Mouse (Mus musculus) liver, embryonic 11.5 days (tissue): Measurements from ENCODE around the gene Ptprcap. TPM values are rescaled to one million over a fixed set of nuclear protein-coding genes. Genes with fewer than 3 reads are reported as not detected.
A peak's percentile ranks its signal among the peaks of the same experiment; 100 is the strongest.

Experiments
- ATAC-seq: fragments of 200-750 bp; cut with Nextera tagmentation; replicated peaks from 2 replicates; pipeline ENCODE4 v1.8.0; 2017; ENCODE audit warnings: moderate number of reproducible peaks, mild to moderate bottlenecking, moderate TSS enrichment, moderate library complexity; ENCODE audit not compliant: low FRiP score
- DNase-seq: peaks from one replicate; pipeline ENCODE4 v3.0.0-alpha.2; 2017; ENCODE audit warnings: low spot score
- H3K27ac ChIP-seq: fragments of 300-500 bp; sonication (generic); 2 replicates; pipeline ENCODE4 v1.5.1; 2014; ENCODE audit warnings: mild to moderate bottlenecking, low read depth, low read length, control low read depth
- H3K27me3 ChIP-seq: fragments of 300-500 bp; sonication (generic); replicated peaks from 2 replicates; pipeline ENCODE4 v1.6.1; 2014; ENCODE audit warnings: low read length, mixed read lengths; ENCODE audit not compliant: control insufficient read depth, insufficient read depth
- H3K36me3 ChIP-seq: fragments of 300-500 bp; sonication (generic); 2 replicates; pipeline ENCODE4 v1.6.1; 2014; ENCODE audit warnings: mild to moderate bottlenecking, low read length, moderate library complexity, mixed read lengths; ENCODE audit not compliant: control insufficient read depth, insufficient read depth
- H3K4me1 ChIP-seq: fragments of 300-500 bp; sonication (generic); replicated peaks from 2 replicates; pipeline ENCODE4 v1.6.1; 2014; ENCODE audit warnings: low read length, mixed read lengths; ENCODE audit not compliant: control insufficient read depth, insufficient read depth
- H3K4me2 ChIP-seq: fragments of 300-500 bp; sonication (generic); 2 replicates; pipeline ENCODE4 v1.6.1; 2014; ENCODE audit warnings: mild to moderate bottlenecking, control low read depth, moderate library complexity
- H3K4me3 ChIP-seq: fragments of 300-500 bp; sonication (generic); 2 replicates; pipeline ENCODE4 v1.5.1; 2014; ENCODE audit warnings: low read depth, low read length, control low read depth
- H3K9ac ChIP-seq: fragments of 300-500 bp; sonication (generic); 2 replicates; pipeline ENCODE4 v1.6.1; 2014; ENCODE audit warnings: low read depth, low read length, control low read depth
- H3K9me3 ChIP-seq: fragments of 300-500 bp; sonication (generic); 2 replicates; pipeline ENCODE4 v1.6.1; 2016; ENCODE audit warnings: low read length, inconsistent platforms, mixed read lengths; ENCODE audit not compliant: control insufficient read depth
- WGBS: fragments of 180-500 bp; shearing (Covaris S2); extraction: QIAGEN DNeasy Blood & Tissue Kit; methylation state at CpG from one replicate; pipeline ENCODE4 v1.1.7; 2014; 5-methylcytosine and 5-hydroxymethylcytosine counted together
- polyA plus RNA-seq: library from polyadenylated mRNA; unstranded; fragments of >200 nt; fragmentation: Nextera tagmentation; extraction: Ambion mirVana; gene quantifications from 2 replicates; pipeline ENCODE4 v1.2.1, GENCODE M21; 2014

The Ptprcap gene
- polyA plus RNA-seq, result 38.7 and 41.1 TPM in 2 replicates

DNA sequence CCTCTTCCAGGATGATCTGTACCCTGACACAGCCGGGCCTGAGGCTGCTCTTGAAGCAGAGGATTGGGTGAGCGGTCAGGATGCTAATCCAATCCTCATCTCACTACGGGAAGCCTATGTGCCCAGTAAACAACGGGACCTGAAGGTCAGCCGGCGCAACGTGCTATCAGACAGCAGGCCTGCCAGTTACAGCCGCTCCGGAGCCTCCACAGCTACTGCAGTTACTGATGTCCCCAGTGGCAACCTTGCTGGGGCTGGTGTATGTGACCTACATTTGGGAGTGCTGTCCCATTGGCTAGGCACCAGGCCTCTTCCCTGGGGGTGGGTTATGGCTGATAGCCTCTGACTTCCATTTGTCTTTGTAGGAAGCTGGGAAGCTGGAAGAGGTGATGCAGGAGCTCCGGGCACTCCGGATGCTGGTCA lies at the start of gene Ptprcap:
Ptprcap (plus strand) TSS at position 373 of the 423 bp plus-strand sequence.
- no peaks in the 10 kb centered on the region for H3K27me3 ChIP-seq
- H3K4me3 ChIP-seq, result peak within 1 kb of the TSS; percentile 34
- no peaks in the 10 kb centered on the region for H3K9me3 ChIP-seq
- peak within 1 kb of the TSS; percentile 55 for H3K4me2 ChIP-seq
- 63% methylated on average over 11 of the region's 11 CpGs for WGBS
- H3K36me3 ChIP-seq, result peaks cover 27% of the 10 kb centered on the region
- DNase-seq (no peak), ATAC-seq (no peak)
- peaks cover 21% of the 10 kb centered on the region for H3K4me1 ChIP-seq
- H3K9ac ChIP-seq, result peak within 1 kb of the TSS; percentile 54; the same call in 1 of the 2 replicates
- peak within 1 kb of the TSS; percentile 39; the same call in 1 of the 2 replicates for H3K27ac ChIP-seq

DNA sequence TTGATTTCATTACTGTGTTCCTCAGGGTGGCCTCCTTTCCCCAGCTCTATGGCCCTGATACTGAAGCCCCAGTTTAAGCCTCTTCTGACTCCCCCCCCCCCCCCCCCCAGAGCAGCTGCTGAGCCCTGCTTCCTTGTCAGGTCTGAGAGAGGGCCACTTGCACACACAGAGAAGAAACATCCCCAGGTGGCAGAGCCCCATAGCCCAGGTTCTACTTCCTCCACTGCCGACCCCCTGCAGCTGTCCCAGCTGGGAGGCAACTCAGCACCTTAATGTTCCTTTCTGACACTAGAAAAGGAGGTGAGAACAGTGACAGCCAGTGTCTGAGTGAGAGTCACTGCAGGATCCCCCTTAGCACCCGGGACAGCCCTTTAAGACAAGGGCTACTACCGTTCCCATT lies 49.6 kb upstream of the Ptprcap start:
- WGBS, result 39% methylated on average over 3 of the region's 3 CpGs

DNA sequence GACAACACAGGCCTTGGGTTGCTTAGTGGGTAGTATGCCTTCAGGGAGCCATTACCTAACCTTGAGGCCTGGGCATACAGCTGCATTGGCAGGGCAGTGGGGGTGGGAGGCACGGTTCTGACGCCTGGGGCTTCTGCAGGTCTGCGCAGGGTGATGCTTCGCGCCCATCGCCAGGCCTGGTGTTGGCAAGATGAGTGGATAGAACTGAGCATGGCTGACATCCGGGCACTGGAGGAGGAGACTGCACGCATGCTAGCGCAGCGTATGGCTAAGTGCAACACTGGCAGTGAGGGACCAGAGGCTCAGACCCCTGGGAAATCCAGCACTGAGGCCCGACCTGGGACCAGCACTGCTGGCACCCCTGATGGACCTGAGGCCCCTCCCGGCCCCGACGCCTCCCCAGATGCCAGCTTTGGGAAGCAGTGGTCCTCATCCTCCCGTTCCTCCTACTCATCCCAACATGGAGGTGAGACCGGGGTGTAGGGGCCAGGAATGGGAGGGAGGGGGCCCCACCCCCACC lies 48.7 kb upstream of the Ptprcap start:
- WGBS, result 86% methylated on average over 16 of the region's 16 CpGs
- H3K27ac ChIP-seq, result no peak overlapping the region
- H3K9ac ChIP-seq, result no peak overlapping the region
- no peaks in the 10 kb centered on the region for H3K36me3 ChIP-seq
- H3K27me3 ChIP-seq, result peaks cover 27% of the 10 kb centered on the region
- H3K9me3 ChIP-seq, result no peaks in the 10 kb centered on the region
- H3K4me2 ChIP-seq, result no peak overlapping the region
- peaks cover 9% of the 10 kb centered on the region for H3K4me1 ChIP-seq
- no peak overlapping the region for H3K4me3 ChIP-seq
- DNase-seq, result no peak
- no peak for ATAC-seq

More for the DNA sequence above, 49.6 kb upstream of the Ptprcap start:
- DNase-seq, result no peak
- Histone ChIP-seq H3K27ac (no peak overlapping the region), H3K4me3 (no peak overlapping the region), H3K36me3 (no peaks in the 10 kb centered on the region), H3K4me1 (peaks cover 18% of the 10 kb centered on the region), H3K9ac (no peak overlapping the region), H3K4me2 (no peak overlapping the region), H3K27me3 (peaks cover 27% of the 10 kb centered on the region), H3K9me3 (no peaks in the 10 kb centered on the region)
- ATAC-seq, result no peak

DNA sequence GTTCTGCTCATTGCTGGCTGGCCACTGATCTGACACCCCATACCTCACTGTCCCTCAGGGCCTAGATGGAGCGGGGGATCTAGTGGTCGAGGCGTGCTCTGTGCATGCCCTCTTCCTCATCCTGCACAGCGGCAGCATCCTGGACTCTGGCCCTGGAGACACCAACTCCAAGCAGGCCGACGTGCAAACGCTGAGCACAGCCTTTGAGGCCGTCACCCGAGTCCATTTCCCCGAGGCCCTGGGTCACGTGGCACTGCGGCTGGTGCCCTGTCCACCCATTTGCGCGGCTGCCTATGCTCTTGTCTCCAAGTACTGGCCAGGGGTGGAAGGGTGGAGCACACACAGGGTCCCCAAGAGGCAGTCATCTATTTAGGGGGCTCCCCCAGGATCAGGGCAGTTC lies 46.8 kb upstream of the Ptprcap start:
- Histone ChIP-seq H3K4me2 (no peak overlapping the region), H3K27me3 (peaks cover 11% of the 10 kb centered on the region), H3K4me1 (no peaks in the 10 kb centered on the region), H3K4me3 (no peak overlapping the region), H3K9ac (no peak overlapping the region), H3K27ac (no peak overlapping the region), H3K36me3 (no peaks in the 10 kb centered on the region), H3K9me3 (no peaks in the 10 kb centered on the region)
- DNase-seq (no peak), ATAC-seq (no peak)
- WGBS, result 85% methylated on average over 14 of the region's 14 CpGs

DNA sequence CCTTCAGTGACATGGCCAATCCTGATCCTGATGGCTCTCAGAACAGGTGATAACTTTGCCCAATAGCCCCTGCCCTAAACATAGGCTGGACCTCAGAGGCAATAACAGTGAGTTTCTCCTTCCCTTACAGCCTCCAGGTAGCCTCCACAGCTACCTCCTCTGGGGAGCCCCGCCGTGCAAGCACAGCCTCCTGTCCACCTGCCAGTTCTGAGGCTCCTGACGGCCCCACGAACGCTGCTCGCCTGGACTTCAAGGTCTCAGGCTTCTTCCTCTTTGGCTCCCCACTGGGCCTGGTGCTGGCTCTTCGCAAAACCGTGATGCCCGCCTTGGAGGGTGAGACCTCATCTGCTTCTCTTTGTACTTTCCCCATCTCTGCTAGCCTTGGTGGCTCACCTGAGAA lies 44.9 kb upstream of the Ptprcap start:
- H3K4me2 ChIP-seq, result no peak overlapping the region
- H3K9me3 ChIP-seq, result no peaks in the 10 kb centered on the region
- no peak overlapping the region for H3K27ac ChIP-seq
- WGBS, result 83% methylated on average over 9 of the region's 9 CpGs
- peaks cover 7% of the 10 kb centered on the region for H3K4me1 ChIP-seq
- peaks cover 2% of the 10 kb centered on the region; the same call in 1 of the 2 replicates for H3K36me3 ChIP-seq
- 0 out of 2 replicates have a peak, but pooled peaks cover 5% of the 10 kb centered on the region for H3K27me3 ChIP-seq
- ATAC-seq, result no peak
- no peak for DNase-seq
- H3K9ac ChIP-seq, result no peak overlapping the region
- no peak overlapping the region for H3K4me3 ChIP-seq

DNA sequence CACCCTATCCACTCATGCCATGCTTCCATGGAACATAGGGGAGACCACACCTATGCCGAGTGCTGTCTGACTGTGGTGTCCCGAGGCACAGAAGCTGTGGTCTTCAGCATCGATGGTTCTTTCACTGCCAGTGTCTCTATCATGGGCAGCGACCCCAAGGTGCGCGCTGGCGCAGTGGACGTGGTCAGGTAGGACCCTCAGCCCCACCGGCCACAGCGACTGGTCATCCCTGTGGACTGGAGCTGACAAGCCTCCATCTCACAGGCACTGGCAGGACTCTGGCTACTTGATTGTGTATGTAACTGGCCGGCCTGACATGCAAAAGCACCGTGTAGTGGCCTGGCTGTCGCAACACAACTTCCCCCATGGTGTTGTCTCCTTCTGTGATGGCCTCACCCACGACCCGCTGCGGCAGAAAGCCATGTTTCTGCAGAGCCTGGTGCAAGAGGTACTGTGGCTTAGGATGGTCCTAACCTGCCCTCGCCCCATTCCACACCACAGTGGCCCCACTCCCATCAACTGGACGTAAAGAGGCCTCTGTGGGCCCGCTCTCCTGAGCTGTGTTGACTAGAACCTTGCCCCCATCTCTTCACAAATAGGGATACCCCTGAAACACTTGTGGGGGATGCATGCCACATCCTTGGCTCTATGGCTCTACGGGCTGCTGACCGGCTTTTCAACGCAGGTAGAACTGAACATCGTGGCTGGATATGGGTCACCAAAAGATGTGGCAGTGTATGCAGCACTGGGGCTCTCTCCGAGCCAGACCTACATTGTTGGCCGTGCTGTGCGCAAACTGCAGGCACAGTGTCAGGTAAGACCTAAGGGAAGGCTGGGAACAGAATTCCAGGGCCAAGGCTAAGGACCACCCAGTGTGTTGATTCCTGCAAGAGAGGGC lies 41.1 kb upstream of the Ptprcap start:
- ATAC-seq (no peak), DNase-seq (no peak)
- Histone ChIP-seq H3K36me3 (peaks cover 23% of the 10 kb centered on the region), H3K27me3 (no peaks in the 10 kb centered on the region), H3K4me1 (peaks cover 17% of the 10 kb centered on the region), H3K4me3 (no peak overlapping the region), H3K27ac (no peak overlapping the region), H3K9me3 (no peaks in the 10 kb centered on the region), H3K9ac (no peak overlapping the region), H3K4me2 (no peak overlapping the region)
- 90% methylated on average over 26 of the region's 26 CpGs for WGBS

DNA sequence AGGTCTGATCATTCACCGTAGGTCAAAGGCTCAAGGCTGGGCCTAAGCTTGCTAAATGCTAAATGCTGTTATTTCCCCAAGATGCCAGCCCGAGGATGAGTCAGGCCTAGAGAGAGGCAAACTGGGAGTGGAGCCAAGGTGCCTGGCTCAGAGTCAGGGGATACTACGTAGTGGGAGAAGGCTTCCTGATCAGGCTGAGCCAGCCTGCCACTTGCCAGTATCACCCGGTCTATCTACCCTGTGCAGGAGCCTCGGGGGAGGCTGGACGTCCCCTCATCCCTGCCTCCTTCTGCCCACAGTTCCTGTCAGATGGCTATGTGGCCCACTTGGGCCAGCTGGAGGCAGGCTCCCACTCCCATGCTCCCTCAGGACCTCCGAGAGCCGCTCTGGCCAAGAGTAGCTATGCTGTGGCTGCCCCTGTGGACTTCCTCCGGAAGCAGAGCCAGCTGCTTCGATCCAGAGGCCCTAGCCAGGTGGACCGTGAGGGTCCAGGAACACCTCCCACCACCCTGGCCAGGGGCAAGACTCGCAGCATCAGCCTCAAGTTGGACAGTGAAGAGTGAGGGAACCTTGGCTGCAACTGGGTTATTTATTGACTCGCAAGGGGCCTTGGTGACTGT lies 40.1 kb upstream of the Ptprcap start:
- Histone ChIP-seq H3K36me3 (peaks cover 23% of the 10 kb centered on the region), H3K9ac (peak overlapping the region; percentile 52), H3K4me2 (peak overlapping the region; percentile 48), H3K9me3 (no peaks in the 10 kb centered on the region), H3K4me1 (peaks cover 17% of the 10 kb centered on the region), H3K27me3 (no peaks in the 10 kb centered on the region), H3K4me3 (peak overlapping the region; percentile 7; the same call in 1 of the 2 replicates), H3K27ac (peak overlapping the region; percentile 58)
- 57% methylated on average over 13 of the region's 13 CpGs for WGBS
- DNase-seq (no peak), ATAC-seq (peak; percentile 64)

DNA sequence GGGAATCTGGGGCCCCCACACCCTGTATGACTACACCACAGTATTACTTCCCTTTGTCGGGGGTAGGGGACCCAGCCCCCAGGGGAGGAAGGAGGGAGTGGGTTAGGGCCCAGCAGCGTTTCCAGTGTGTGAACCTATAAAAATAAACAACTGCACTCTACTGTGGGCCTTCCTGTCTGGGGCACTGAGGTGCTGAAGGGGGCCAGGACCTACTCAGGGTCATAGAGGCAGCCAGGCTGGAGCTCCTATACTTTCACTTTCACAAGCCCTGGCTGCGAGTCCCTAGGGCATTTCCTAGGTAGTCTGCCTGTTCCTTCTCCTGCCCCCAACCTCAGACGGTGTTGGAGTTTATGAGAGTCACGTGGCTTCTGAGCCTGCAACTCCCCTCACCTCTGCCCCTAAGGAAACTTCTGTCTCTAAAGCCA lies 39.6 kb upstream of the Ptprcap start:
- H3K27ac ChIP-seq, result peak overlapping the region; percentile 58
- DNase-seq, result no peak

More for the DNA sequence above, 39.6 kb upstream of the Ptprcap start:
- 33% methylated on average over 5 of the region's 5 CpGs for WGBS
- H3K9me3 ChIP-seq, result no peaks in the 10 kb centered on the region
- peak overlapping the region; percentile 48 for H3K4me2 ChIP-seq
- H3K27me3 ChIP-seq, result no peaks in the 10 kb centered on the region
- peaks cover 17% of the 10 kb centered on the region for H3K4me1 ChIP-seq
- H3K9ac ChIP-seq, result peak overlapping the region; percentile 52
- peaks cover 23% of the 10 kb centered on the region for H3K36me3 ChIP-seq
- ATAC-seq, result peak; percentile 38; the same call in 1 of the 2 replicates
- peak overlapping the region; percentile 11; the same call in 1 of the 2 replicates for H3K4me3 ChIP-seq
